Mouse (Mus musculus): Measurements from ENCODE around the gene Olfr437. TPM values are rescaled to one million over a fixed set of nuclear protein-coding genes. Genes with fewer than 3 reads are reported as not detected.
"Not testable (repeated sequence)": the region's sequence is repeated elsewhere in the genome, so short reads cannot be mapped to it uniquely, and the experiment has no call there.

The Olfr437 gene
- total RNA-seq (2021) (not detected), polyA plus RNA-seq (2012; rRNA removed) (not detected in 2 replicates)
- long read RNA-seq: 0 reads

DNA sequence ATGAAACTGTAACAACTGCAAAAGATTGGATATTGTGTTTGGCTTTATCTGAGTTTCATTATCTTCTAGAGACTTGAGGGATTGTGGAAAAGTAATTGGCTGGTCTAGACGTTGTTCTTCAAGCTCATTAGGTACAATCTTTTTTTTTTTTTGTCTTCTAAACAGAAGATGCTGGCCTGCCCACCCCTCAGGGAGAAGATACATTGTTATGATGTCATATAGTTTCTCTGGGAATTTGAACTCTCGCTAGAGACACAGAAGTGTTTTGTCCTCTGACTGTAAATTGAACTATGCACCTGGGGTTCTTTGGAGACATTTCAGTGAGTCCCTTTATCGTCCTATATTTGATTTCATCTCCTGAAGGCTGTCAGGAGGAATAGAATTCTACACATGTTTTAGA lies at the start of gene Olfr437:
Gene Olfr437, plus strand, starts transcription at position 301 of the 400 bp plus-strand sequence.
- Histone ChIP-seq H3K36me3 (ENCODE audit: control insufficient read depth, insufficient read depth, low read length) (no peaks in the 10 kb centered on the region), H3K79me2 (replicated peaks; ENCODE audit: control insufficient read depth, insufficient read depth, low read length) (no peaks in the 10 kb centered on the region), H3K4me1 (ENCODE audit: control insufficient read depth, insufficient read depth, low read length) (no peaks in the 10 kb centered on the region), H3K4me3 (no peak within 1 kb of the TSS), H3K27me3 (ENCODE audit: control insufficient read depth, insufficient read depth, low read length) (no peaks in the 10 kb centered on the region), H3K9ac (ENCODE audit: low read depth, low read length) (no peak within 1 kb of the TSS), H3K27ac (no peak within 1 kb of the TSS)
- intact Hi-C loops (cut with DNase I): no loop called here
- no peak for TF ChIP-seq CTCF (IDR thresholded peaks at IDR 0.05)
- DNase-seq: no peak
- 47% methylated on average over 3 of the region's 3 CpGs for WGBS

DNA sequence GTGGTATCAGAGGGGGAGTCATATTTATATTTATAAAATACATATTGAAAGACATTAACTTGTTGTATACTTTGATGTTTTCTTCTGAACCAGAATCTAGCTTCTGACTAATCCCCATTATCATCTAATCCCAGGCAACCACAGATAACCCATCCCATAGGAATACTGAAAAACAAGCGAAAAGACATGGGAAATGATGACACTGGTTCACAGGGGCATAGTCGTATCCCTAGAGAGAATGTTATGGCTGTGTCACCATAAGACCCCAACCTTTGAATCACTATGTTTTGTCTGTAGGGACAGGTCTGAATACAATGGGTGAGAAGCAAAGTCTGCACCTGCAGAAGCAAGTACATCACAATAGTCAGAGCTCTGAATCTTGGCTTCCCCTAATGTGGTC lies 16.8 kb upstream of the Olfr437 start, which contains the start of gene Olfr237-ps1:
Gene Olfr237-ps1, plus strand, starts transcription at position 301 of the 400 bp plus-strand sequence.
- 63% methylated on average over 2 of the region's 2 CpGs for WGBS
- intact Hi-C loops (cut with DNase I): not testable (repeated sequence)

DNA sequence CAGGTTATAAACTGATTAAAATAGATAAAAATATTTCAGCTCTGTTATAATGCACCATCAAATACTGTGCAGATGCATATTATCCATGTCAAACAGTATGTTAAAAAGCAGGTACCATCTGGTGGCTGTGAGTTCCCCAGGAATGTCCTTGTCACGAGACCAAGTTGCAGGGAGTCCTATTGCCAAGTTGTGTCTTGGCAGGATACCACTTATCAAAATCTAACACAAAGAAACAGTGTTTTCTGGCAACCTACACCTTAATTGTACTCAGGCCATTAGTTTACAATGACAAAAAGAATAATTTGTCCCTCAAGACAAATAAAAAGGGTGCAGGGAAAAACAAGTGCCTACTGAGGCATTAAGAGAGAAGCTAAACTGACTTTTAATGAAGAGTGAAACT lies 3.6 kb upstream of the Olfr437 start:
- no peak overlapping the region for H3K9ac ChIP-seq (ENCODE audit: low read depth, low read length)
- no peaks in the 10 kb centered on the region for H3K36me3 ChIP-seq (ENCODE audit: control insufficient read depth, insufficient read depth, low read length)
- no peaks in the 10 kb centered on the region for H3K79me2 ChIP-seq (replicated peaks; ENCODE audit: control insufficient read depth, insufficient read depth, low read length)
- intact Hi-C loops (cut with DNase I): no loop called here
- TF ChIP-seq EP300 (IDR thresholded peaks at IDR 0.05; ENCODE audit: insufficient read depth, low read depth, low read length): no peak
- no peak for TF ChIP-seq CTCF (IDR thresholded peaks at IDR 0.05)
- no peak for TF ChIP-seq POLR2A (IDR thresholded peaks at IDR 0.05; ENCODE audit: insufficient read depth, low read depth, low read length)
- 28% methylated on average over 1 of the region's 1 CpGs for WGBS
- no peaks in the 10 kb centered on the region for H3K27me3 ChIP-seq (ENCODE audit: control insufficient read depth, insufficient read depth, low read length)
- no peak overlapping the region for H3K27ac ChIP-seq
- H3K4me3 ChIP-seq: no peak overlapping the region
- H3K4me1 ChIP-seq (ENCODE audit: control insufficient read depth, insufficient read depth, low read length): no peaks in the 10 kb centered on the region
- DNase-seq: no peak

More for the DNA sequence above, 16.8 kb upstream of the Olfr437 start, which contains the start of gene Olfr237-ps1:
- H3K4me3 ChIP-seq; H3K27ac ChIP-seq; H3K36me3 ChIP-seq (ENCODE audit: control insufficient read depth, insufficient read depth, low read length); H3K79me2 ChIP-seq (replicated peaks; ENCODE audit: control insufficient read depth, insufficient read depth, low read length); H3K4me1 ChIP-seq (ENCODE audit: control insufficient read depth, insufficient read depth, low read length); H3K9ac ChIP-seq (ENCODE audit: low read depth, low read length); DNase-seq; H3K27me3 ChIP-seq (ENCODE audit: control insufficient read depth, insufficient read depth, low read length): not testable (repeated sequence)

DNA sequence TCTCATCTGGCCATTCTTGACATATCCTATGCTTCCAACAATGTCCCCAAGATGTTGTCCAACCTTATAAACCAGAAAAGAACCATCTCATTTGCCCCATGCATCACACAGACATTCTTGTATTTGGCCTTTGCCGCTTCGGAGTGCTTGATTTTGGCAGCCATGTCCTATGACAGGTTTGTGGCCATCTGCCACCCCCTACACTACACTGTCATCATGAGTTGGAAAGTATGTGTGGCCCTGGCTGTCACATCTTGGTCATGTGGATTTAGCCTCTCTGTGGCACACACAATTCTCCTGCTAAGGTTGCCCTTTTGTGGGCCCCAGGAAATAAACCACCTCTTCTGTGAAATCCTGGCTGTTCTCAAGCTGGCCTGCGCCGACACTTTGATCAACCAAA lies 4.2 kb downstream of the Olfr437 start:
- no peak overlapping the region for H3K4me3 ChIP-seq
- H3K27me3 ChIP-seq (ENCODE audit: control insufficient read depth, insufficient read depth, low read length): no peaks in the 10 kb centered on the region
- intact Hi-C loops (cut with DNase I): no loop called here
- H3K36me3 ChIP-seq (ENCODE audit: control insufficient read depth, insufficient read depth, low read length): no peaks in the 10 kb centered on the region
- TF ChIP-seq POLR2A (IDR thresholded peaks at IDR 0.05; ENCODE audit: insufficient read depth, low read depth, low read length): no peak
- no peak for TF ChIP-seq CTCF (IDR thresholded peaks at IDR 0.05)
- TF ChIP-seq EP300 (IDR thresholded peaks at IDR 0.05; ENCODE audit: insufficient read depth, low read depth, low read length): no peak
- H3K4me1 ChIP-seq (ENCODE audit: control insufficient read depth, insufficient read depth, low read length): no peaks in the 10 kb centered on the region
- H3K27ac ChIP-seq: no peak overlapping the region
- no peak overlapping the region for H3K9ac ChIP-seq (ENCODE audit: low read depth, low read length)
- H3K79me2 ChIP-seq (replicated peaks; ENCODE audit: control insufficient read depth, insufficient read depth, low read length): no peaks in the 10 kb centered on the region
- 92% methylated on average over 4 of the region's 4 CpGs for WGBS
- no peak for DNase-seq

DNA sequence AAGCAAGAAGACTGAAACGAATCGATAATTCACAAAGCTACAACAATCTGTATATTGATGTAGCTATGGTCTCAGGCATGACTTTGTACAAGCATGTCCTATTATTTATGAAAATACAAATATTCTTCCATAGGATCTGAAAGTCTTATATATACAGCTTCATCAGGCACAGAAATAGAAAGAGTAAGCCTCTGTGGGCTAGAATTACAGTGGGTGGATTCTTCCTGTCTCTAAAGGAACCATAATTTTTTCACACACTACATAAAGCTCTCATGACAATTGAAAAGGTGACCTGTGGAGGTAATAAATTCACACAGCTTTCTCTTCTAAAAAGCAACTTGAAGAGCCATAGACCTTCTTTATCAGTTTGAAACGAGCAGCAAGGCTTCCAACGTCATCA lies 8.8 kb downstream of the Olfr437 start, which contains the start of gene Olfr13:
Gene Olfr13, plus strand, starts transcription at position 301 of the 400 bp plus-strand sequence.
- Histone ChIP-seq H3K79me2 (replicated peaks; ENCODE audit: control insufficient read depth, insufficient read depth, low read length) (no peaks in the 10 kb centered on the region), H3K4me1 (ENCODE audit: control insufficient read depth, insufficient read depth, low read length) (no peaks in the 10 kb centered on the region), H3K9ac (ENCODE audit: low read depth, low read length) (no peak within 1 kb of the TSS), H3K27me3 (ENCODE audit: control insufficient read depth, insufficient read depth, low read length) (no peaks in the 10 kb centered on the region), H3K27ac (no peak within 1 kb of the TSS), H3K36me3 (ENCODE audit: control insufficient read depth, insufficient read depth, low read length) (no peaks in the 10 kb centered on the region), H3K4me3 (no peak within 1 kb of the TSS)
- 54% methylated on average over 4 of the region's 4 CpGs for WGBS
- TF ChIP-seq POLR2A (IDR thresholded peaks at IDR 0.05; ENCODE audit: insufficient read depth, low read depth, low read length): no peak
- DNase-seq: no peak
- intact Hi-C loops (cut with DNase I): no loop called here

- H3K4me1 ChIP-seq (ENCODE audit: control insufficient read depth, insufficient read depth, low read length): no peaks in the 10 kb centered on the region
- H3K27ac ChIP-seq: no peak overlapping the region
These were observed 15.0 kb downstream of the Olfr437 start for GRCm38 (mm10) chr6:43178129-43178528.

More at GRCm38 (mm10) chr6:43178129-43178528, 15.0 kb downstream of the Olfr437 start:
- Histone ChIP-seq H3K4me3 (no peak overlapping the region), H3K9ac (ENCODE audit: low read depth, low read length) (no peak overlapping the region), H3K27me3 (ENCODE audit: control insufficient read depth, insufficient read depth, low read length) (no peaks in the 10 kb centered on the region), H3K79me2 (replicated peaks; ENCODE audit: control insufficient read depth, insufficient read depth, low read length) (no peaks in the 10 kb centered on the region), H3K36me3 (ENCODE audit: control insufficient read depth, insufficient read depth, low read length) (no peaks in the 10 kb centered on the region)
- TF ChIP-seq CTCF (IDR thresholded peaks at IDR 0.05) (no peak), POLR2A (IDR thresholded peaks at IDR 0.05; ENCODE audit: insufficient read depth, low read depth, low read length) (no peak), EP300 (IDR thresholded peaks at IDR 0.05; ENCODE audit: insufficient read depth, low read depth, low read length) (no peak)
- intact Hi-C loops (cut with DNase I): no loop called here
- no peak for DNase-seq
- WGBS: 56% methylated on average over 1 of the region's 1 CpGs

Data from heart, adult 2 months (tissue).